Mouse (Mus musculus) heart, postnatal 0 days (tissue): ENCODE measurements around the gene Apol7a.

Experiments used
- CTCF ChIP-seq: IDR thresholded peaks from 2 replicates; pipeline ENCODE4 v1.5.1; 2016; ENCODE audit warnings: antibody characterized with exemption, control low read depth, low read depth
- EP300 ChIP-seq: IDR thresholded peaks from 2 replicates; pipeline ENCODE4 v1.6.1; 2016; ENCODE audit warnings: antibody characterized with exemption, low read depth

GRCm38 (mm10) chr15:77350117-77350516, 48.8 kb downstream of the Apol7a start:
- TF ChIP-seq CTCF, result no peak
- TF ChIP-seq EP300, result no peak
